Mouse (Mus musculus) kidney, adult 18-20 months (tissue): ENCODE results near the gene Tdo2.

ENCODE experiments used
- DNase-seq: peaks from one replicate; pipeline ENCODE4 v3.0.0; 2021

Gene Tdo2

DNA sequence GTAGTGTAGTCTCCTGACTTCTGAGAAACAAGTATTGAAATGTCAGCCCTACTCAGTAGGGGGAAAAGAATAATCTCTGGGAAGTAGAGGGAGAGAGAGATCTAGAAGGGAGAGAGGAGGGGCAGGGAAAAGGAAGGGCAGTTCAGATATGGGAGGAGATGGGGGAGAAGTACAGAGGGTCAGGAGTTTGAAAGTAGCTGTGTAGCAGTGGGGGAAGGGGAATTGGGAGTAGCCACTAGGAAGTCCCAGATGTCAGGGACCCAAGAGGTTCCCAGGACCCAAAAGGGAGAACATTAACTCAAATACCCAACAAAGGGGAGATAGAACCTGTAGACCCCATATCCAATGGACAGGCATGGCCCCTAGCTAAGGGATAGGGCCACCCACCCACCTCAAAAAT lies at the start of gene Tdo2:
TSS of gene Tdo2 (minus strand) at position 101 of the 400 bp plus-strand sequence.
- DNase-seq = no peak

DNA sequence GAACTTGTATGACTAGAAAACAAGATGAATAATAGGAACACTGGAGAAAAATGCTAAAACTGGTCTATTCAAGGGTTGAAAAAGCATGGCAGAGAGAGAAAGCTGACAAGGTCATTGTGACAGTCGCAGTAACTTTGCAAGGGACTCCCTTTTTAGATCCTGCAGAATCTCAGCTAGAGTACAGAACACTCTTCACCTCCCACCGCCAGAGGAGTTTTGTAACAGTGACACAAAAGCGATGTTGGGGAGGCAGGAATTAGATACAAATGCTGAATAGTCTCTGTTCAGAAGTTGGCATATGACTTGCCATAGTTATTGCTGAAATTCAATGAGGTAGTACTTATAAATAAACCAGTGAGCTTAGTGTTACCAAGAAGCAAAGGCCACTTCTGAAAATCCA lies 47.1 kb upstream of the Tdo2 start:
- no peak for DNase-seq

DNA sequence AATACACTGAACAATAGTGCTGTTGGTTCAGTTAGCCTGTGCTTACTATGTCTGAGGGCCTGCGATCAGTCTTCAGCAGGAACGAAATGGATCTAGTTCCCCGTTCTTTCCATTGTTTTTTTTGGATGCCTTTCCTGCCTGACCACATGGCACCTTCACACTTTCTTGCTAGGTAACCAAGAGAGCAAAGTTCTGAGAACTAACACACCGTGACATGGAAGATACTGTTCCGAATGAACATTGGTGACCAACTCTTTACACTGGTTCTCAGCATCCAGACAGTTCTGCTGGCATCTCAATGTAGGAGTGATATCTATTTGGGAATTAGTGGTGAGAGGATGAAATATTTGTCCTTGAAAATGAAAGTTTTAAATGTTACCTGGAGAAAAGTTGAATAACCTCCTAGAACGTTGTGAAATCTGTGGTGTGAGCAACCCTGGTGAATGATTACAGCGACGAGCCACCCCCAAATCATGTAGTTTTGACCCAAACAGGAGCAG lies 46.5 kb upstream of the Tdo2 start:
- no peak for DNase-seq

DNA sequence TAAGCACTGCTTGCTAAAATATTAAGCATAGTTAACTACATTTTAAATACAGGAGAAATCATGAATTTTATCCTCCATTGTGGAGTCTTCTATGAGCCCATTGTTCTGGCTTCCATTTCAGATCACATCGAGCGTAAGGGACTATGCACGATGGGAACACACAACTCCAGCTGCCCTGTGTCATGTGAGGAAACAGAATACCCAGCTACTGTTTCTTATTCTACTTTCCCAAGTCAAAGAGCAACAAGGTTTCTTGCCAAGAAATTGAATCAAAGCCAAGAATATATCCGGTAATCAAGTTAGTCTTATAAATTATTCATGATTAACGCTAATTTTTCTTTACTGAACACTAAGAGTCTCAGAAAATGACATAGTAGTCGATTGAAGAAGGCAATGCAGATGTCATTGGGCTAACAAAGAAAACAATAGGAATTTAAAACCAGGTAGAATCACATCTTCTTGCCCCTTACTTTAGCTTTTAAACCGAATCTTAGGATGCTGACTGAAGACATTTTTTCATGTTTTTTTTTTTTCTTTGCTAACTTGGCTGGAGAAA lies 38.2 kb upstream of the Tdo2 start:
- no peak for DNase-seq

DNA sequence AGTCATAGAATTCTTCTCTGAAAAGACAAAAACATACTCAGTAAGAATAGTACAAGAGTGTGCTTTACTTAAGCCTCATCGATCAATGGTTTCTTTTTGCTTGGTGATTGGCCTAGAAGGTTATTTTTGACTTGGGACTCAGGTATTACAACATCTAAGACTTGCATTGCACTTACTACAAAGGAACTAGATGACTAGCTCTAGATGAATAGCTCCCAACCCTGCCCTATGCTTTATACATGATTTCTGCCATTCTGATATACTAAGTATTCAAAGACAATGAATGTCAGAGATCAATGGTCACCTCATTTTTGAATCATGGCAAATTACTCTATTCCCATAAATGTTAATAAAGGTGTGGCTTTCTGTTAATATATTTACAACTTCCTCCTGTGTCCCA lies 31.0 kb upstream of the Tdo2 start:
- DNase-seq = no peak

DNA sequence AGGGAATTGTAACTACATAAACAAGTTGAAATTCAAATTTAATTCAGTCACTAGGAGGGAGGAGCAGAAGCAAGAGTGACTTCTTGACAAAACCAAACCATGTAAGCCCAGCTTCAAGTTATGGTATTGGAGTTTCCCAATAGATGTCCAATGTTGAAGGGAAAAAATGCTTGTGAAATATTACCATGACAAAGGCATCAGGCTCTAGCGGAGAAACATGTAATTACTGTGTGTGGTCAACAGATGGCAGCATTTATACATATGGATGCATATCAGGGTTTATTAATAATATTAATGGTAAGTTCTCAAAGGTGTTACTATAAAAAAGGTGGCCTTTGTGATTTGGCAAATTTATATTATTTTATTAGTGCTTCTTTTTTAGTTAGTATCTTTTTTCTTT lies 20.0 kb upstream of the Tdo2 start:
- DNase-seq = no peak

DNA sequence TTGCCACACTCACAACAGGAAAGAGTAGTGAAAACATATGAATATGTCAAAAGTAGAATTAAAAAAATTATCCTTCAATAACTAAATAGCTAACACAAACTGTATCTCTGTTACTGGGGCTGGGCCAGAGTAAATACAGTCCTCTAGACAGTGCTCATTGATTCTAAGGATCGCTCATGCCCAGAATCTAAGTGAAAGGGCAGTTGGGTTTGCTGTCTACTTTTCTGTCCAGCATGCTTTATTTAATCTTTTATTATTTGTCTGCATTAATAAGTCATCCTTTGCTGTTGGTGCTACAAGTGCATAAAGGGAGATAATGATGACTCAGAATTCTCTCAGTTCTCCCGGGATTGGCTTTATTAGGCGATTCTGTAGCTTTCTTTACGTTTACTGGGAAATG lies 19.4 kb upstream of the Tdo2 start:
- no peak for DNase-seq

DNA sequence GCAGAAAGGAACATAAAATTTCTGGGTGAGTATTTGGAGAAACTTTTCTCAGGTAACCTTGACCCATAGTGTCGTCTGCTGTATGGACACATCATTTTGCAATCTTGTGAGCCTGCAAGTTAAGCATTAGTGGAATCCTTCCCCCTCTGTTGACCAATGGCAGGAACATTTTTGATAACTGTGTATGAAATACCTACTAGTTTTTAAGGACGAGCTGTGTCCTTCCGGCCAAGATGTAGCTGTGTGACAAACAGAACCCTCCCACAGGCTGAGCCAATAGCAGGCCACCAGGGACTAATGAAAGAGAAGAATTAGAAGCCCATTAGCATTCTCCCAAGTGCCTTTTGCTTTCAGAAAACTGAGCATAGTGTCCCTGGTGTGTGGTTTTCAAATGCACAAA lies 14.5 kb upstream of the Tdo2 start:
- DNase-seq = no peak

DNA sequence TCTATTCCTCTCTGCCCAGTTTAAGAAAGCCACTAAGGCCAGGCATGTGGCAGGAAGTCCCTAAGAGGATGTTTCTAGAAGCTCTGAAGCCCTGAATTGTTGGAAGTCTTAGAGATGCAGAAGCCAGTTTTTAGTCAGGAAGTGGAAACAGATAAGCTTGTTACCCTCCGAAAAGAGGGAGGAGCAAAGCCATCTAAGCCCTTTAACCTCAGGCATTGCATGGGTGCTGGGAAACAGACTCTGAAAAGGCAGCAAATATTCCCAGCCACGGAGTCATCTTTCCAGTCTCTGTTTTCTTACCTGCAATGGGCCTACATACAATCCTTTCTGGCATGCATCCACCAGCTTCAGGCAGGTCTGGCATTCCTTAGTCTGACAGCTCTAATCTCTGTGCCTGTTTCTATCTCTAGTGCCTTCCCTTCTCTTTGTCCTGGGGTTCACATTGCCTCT lies 13.7 kb upstream of the Tdo2 start:
- no peak for DNase-seq

DNA sequence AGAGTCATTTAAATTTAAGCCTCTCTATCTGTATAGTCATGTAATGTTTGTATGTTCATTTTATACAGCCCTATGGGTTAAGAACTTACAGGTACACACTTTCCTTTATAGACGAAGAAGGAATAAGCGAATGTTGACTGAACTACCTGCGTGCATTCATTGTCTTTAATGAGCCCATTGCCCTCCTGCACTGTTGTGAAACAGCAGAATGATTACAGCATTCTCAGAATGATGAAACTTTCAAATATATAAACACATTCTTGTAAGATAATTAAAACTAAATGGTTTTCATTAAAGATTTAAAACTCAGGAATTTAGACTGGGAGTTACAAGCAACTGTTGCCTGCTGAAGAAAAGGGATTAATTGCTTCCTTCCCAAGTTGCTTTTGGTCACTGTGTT lies 11.6 kb upstream of the Tdo2 start:
- no peak for DNase-seq

DNA sequence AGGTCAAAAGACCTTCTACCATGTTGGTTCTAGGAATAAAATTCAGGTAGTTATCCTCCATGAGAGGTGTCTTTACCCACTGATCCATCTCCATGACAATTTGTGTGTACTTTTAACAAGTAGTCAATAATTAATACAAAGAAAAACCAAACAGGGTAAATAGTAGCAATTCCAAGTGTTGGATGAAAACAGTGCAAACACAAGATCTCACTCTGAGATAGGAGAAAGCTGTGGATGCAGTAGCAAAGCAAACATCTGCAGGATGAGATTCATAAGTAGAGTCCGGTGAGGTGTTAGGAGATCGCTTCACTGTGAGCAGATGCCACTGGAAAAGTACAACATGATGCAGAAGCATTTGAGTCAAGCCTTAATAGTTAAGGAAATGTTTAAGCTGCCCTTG lies 10.1 kb upstream of the Tdo2 start:
- DNase-seq = no peak

DNA sequence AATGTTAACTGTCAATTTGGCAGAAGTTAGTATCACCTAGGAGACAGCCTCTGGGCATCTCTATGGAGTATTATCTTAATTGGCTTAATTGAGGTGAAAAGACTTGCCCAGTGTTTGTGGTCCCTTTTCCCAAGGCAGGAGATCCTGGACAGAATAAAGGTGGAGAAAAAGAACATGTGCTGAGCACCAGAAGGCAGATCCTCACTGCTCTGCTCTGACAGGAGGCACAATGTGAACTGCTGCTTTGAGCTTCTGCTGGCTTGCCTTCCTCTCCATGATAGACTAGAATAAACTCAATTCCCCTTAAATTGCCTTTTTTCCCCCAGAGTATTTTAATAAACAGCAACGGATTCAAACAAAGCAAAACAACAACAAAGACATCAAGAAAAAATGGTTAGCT lies 9.1 kb upstream of the Tdo2 start:
- DNase-seq = no peak

DNA sequence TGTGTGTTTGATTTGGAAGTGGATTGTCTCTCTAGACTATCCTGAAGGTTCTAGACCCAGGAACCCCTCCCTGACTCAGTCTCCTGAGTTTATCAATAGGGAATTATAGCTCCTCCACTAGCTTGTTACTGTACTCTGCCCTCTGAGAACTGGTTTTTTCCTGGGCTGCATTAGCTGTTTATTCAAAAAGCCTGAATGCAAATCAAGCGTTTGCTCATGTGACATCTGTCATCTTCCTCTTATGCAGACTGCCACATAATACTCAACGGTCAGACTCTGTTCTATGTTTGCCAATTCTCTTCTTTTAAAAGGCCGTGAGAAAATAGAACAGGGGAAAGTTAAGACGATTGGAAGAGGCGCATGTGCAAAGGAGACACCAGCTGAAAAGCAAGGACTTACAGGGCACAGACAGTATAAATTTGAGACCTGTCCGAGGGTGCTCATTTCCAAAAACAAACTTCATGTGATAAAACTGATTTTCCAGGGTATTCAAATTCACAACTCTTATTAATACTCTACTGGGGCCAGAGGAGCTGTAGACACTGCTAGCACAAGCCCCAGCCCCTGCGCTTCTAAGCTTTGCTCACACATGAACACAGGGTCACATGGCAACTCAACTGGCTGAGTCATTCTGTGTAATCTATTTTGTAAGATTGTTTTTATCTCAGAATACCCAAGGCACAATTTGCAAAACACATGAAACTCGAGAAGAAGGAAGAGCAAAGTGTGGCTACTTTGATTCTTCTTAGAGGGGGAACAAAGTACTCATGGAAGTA lies 7.3 kb upstream of the Tdo2 start:
- DNase-seq = no peak

DNA sequence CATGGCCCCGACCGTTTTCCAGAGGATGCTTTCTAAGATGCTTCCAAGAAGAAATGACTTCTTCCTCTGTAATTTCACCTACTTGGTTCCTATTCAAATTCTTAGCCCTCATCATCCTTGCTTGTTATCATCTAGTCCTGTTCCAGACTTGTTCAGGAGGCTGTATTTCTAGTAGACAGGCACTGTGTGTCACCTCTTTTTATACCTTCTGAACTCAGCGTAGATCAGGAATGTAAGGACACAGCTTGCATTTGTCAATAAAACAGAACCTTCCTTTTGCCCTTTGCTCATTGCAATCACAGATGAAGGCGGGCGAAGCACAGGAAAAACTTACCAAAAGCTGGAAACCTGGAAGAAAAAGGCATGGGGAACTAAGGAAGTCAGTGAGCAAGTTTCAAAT lies 6.0 kb upstream of the Tdo2 start, which contains the start of gene Asic5:
TSS of gene Asic5 (plus strand) at position 301 of the 400 bp plus-strand sequence.
- no peak for DNase-seq

DNA sequence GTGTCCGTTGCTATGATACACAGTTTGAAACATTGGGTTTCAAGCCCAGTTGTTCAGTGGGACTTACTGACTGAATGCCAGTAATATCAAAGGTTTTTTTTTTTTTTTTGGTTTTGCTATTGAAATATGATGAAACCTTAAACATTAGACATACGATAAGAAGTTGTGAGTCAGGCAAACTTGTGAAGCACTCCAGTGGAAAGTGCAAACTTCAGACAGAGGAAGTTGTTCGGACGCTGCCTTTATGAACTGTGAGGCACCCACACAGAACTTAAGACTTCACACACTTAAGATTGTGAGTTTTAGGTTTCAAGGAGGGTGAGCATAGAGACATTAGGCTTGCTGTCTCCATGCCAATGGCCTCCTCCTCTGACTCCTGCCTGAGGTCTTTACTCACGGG lies 5.6 kb upstream of the Tdo2 start:
- DNase-seq = no peak

DNA sequence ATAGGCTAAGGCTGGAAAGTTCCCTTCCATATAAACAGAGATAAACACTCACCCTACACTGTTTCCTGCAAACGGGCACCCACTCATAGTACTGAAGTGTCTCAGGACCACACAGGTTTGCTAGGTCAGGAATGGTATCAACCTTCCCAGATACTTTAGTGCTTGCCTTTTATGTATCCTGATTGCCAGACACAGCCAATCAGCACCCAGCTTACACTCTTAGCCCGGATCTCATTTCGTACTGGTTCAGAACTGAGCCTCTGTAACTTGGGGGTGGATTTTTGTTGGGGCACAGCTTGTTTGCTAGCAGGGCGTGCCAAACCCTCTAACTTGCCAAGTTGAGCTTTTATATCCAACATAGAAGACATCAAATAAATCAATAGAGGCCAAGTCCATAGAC lies 395 bp downstream of the Tdo2 start:
- no peak for DNase-seq

DNA sequence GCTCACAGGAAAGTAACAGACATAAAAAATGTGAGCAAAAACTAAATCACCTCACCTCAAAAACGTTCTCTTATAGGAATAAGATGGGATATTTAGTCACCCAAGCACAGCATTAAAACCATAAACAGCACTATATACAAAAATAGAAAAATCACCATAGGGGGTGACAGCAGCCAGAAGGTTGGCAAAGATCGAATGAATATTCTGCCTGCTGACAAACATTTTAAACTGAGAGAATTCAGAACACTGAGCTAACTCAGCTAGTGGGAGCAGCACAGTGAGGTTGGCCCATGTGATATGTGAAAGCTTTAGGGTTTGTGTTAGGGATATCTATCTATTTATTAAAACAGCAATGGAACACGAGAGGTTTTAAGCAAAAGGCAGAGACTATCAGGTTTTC lies 11.4 kb downstream of the Tdo2 start:
- DNase-seq = no peak

DNA sequence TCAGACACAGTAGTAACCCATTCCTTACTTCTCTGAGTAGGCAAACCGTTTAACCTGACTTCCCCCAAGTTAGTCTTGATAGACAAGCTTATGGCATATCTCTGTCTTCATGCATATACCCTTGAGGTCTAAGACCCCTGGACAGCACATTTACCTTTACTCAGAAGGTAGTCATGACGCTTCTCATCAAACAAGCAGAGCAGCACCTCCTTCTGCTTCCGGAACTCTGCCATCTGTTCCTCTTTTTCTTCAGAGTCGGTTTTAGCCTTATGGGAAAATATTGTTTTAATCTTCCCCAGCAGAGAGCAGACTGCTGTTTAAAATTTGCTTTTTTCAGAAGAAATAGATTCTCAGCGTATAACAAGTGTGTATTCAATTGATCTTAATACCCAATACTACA lies 12.2 kb downstream of the Tdo2 start:
- no peak for DNase-seq

DNA sequence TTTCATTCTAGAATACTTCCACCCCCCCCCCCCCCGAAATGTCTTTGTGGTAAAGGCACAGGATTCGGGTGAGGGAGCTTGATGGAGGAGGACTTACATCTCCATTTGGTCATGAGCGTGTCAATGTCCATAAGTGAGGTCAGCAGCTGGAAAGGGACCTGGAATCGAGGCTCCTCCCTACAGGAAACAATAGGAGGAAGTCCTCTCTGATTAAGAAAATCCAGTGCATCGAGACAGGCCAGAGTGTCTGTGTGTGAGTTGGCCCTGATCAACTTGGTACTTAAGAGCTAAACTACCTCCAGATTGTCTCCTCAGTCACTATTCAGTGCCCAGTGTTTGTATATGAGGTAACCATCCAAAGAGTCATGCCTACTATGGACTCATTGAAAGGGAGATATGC lies 14.7 kb downstream of the Tdo2 start:
- DNase-seq = no peak

DNA sequence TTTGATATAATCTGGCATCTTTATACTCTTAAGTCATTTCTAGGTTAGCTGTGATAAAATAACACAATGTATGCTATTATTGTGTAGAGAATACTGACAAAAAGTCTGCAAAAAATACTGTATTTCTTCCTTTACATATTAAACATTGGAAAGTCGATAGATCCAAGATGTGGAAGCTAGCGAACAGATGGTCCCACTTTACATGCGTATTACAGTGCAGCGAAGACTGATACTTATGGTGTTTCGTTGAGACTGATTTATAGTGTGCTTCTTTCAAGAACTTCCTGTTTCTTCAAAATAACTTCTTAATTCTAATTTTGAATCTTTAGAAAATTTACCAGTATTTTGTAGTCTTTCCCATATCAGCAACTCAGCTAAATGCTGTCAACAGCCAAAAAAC lies 18.5 kb downstream of the Tdo2 start:
- DNase-seq = no peak

DNA sequence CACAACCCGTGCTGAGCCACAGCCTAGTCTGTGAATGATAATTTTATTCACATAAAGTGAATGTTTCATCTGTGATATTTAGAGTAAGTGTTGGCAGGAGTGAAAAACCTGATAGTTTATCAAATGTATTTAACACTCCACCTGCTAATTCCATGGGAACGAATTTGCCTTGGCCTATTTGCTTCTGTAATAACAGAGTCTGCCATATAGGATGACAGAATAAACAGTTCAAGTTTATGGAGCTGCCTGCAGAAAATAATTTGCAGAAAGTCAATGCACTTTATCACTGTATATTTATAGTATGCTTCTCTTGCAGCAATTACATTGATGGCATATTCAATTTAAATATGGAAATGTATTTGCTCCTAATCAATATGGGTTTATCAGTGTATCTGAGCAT lies 24.2 kb downstream of the Tdo2 start:
- DNase-seq = no peak

DNA sequence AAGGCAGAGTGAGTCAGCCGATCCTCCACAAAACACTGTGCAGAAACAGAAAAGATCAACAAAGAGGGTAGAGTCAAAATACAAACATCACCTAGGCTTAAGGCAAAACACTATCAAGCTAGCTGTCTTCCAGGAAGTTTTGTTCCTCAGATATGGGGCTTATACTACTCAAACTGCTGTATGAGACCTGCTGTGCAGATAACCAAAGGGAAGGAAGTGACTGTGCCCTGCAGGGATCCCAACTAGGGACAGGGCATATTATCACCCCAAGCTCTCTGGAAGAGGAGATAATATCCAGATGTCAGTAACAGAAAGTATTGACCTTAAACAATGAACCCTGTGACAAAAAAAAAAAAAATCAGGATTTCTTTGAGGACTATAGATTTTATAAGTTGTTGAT lies 27.0 kb downstream of the Tdo2 start:
- no peak for DNase-seq

DNA sequence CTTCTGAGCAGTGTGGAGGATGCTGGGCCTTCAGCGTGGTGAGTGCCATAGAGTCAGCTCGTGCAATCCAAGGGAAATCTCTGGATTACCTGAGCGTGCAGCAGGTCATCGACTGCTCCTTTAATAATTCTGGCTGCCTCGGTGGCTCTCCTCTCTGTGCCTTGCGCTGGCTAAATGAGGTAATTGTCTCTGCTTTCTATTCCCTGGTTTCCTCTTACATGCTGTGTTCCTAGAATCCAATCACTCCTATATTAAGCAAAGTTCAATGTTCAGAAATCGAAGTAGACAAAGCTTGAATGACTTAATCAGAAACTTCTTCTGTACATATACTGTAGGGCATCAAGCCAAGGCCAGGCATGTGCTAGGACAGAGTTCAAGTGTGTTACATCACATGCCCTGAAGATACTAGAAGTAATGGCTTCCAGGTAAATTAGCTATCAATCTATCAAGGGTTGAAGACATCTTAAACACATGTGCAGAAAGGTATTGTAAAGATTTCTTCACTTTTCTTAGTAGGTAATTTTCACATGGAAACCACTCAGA lies 31.1 kb downstream of the Tdo2 start:
- no peak for DNase-seq

DNA sequence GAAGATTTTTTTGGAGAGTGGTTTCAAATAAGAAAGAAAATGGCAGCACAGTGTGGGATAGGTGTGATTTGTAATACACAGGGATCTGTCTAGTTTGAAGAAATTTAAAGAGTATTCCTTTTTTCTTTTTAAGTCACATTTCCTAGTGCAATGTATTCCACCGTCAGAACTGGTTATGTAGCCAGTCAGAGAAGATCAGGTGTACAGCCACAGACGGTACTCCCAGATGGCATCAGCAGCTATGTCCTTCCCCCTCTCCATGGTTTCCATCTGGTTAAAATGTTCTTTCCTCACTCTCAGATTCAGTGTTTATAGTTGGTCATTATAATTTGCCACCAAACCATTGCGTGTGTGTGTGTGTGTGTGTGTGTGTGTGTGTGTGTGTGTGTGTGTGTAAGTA lies 32.9 kb downstream of the Tdo2 start:
- no peak for DNase-seq

DNA sequence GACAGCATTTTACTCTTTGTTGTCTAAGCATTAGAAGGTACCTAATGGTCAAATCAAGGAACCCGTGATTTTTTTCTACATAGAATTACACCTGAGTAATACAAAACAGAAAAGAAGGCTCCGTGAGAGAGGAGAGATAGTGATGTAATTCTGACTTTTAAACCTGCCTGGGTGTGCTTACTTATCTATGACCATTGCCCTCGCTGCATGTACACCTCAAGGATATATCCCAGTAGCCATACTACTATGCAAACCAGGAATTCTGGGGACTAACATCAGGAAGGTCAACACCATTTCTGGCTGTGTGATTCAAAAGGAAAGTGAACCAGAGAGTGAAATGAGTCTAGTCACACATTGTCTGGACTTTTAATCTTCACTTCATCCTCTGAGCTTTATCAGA lies 33.7 kb downstream of the Tdo2 start:
- no peak for DNase-seq
